Mouse (Mus musculus): Measurements from ENCODE around the gene Fam129b.

- TF ChIP-seq ZNF384 (IDR thresholded peaks at IDR 0.05; ENCODE audit: low read depth, low read length) (peak; percentile 95), MAFK (IDR thresholded peaks at IDR 0.05; ENCODE audit: insufficient read depth, low read depth, low read length) (no peak), HCFC1 (IDR thresholded peaks at IDR 0.05; ENCODE audit: borderline replicate concordance, insufficient read depth, low read length) (no peak), CHD2 (IDR thresholded peaks at IDR 0.05; ENCODE audit: low read depth, low read length) (no peak), ZC3H11A (IDR thresholded peaks at IDR 0.05; ENCODE audit: borderline replicate concordance, low read depth, low read length) (no peak)
Observed at GRCm38 (mm10) chr2:32870275-32871100, 5.4 kb upstream of the Fam129b start.
